8 mouse cellular contexts compared by ENCODE assay signal in the genomic region with DNA sequence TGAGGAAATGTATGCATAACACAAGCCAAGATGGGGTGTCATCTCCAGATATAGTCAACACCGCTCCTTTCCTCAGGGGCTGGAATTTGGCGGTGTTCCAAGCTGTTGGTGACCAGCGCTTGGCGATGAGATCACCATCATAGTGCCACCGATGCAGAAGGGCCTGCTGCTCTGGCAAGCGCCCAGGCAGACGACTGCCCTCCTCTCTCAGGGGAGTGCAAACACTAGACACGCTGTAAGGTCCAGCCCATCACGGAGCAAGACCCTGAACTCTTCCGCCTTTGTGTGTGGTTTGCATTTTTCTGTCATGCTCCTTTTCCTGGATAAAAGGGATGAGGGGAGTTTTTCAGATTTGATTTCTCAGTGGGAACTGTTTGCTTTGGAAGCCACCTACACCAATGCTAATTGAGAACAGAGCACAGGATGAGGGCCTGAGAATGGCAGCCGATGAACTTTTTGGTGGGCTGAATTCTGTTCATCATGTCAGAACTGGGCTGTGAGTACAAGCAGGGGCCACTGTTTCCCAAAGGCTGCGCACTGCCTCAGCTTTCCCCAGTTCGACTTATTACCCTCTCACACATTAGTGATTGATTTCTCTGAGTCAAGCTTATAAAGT.
DNase-seq lines count a peak whose midpoint lies in the region; ATAC-seq and TF ChIP-seq lines count a peak whose summit lies in the region.

No protein-coding gene starts in this region.

- no peak for TF ChIP-seq CTCF in cerebellum, adult 2 months (IDR thresholded peaks at IDR 0.05; ENCODE audit: borderline replicate concordance, insufficient read depth, low read depth, low read length)

- H3K36me3 ChIP-seq in heart, embryonic 11.5 days (ENCODE audit: control insufficient read depth, insufficient read depth, low read length): 0 out of 2 replicates have a peak, but pooled peaks cover 5% of the 10 kb centered on the region
- peaks cover 9% of the 10 kb centered on the region for H3K36me3 ChIP-seq in lung, embryonic 15.5 days

- no peaks in the 10 kb centered on the region for H3K27me3 ChIP-seq in cerebellum, adult 2 months (ENCODE audit: control insufficient read depth, insufficient read depth, low read length)
- no peaks in the 10 kb centered on the region for H3K27me3 ChIP-seq in heart, embryonic 11.5 days (ENCODE audit: control insufficient read depth, insufficient read depth, low read length)
- no peaks in the 10 kb centered on the region for H3K27me3 ChIP-seq in lung, embryonic 15.5 days

- peak overlapping the region; percentile 89 for H3K9ac ChIP-seq in heart, embryonic 11.5 days (ENCODE audit: low read depth, low read length)
- H3K9ac ChIP-seq in lung, embryonic 15.5 days: no peak overlapping the region

- H3K9me3 ChIP-seq in heart, embryonic 11.5 days (replicated peaks; ENCODE audit: control insufficient read depth, low read length): peaks cover 8% of the 10 kb centered on the region
- peaks cover 11% of the 10 kb centered on the region for H3K9me3 ChIP-seq in lung, embryonic 15.5 days

- intact Hi-C loops in heart, postnatal 25 days (cut with DNase I): no loop called here

- WGBS in cerebellum, adult 2 months: 3% methylated on average over 13 of the region's 13 CpGs
- 12% methylated on average over 13 of the region's 13 CpGs for WGBS in heart, embryonic 11.5 days (ENCODE audit: insufficient replicate concordance)
- 6% methylated on average over 13 of the region's 13 CpGs for WGBS in lung, embryonic 15.5 days

- H3K4me2 ChIP-seq in heart, embryonic 11.5 days: peak overlapping the region; percentile 78
- H3K4me2 ChIP-seq in lung, embryonic 15.5 days: peak overlapping the region; percentile 67

- H3K4me3 ChIP-seq in cerebellum, adult 2 months (replicated peaks; ENCODE audit: insufficient read depth, low read depth, low read length): peak overlapping the region; percentile 94
- peak overlapping the region; percentile 54 for H3K4me3 ChIP-seq in heart, embryonic 11.5 days (ENCODE audit: low read depth, low read length)
- H3K4me3 ChIP-seq in lung, embryonic 15.5 days: peak overlapping the region; percentile 50

- no peak for ATAC-seq in heart, embryonic 11.5 days (replicated peaks; ENCODE audit: insufficient number of reproducible peaks, low FRiP score, low TSS enrichment)
- ATAC-seq in lung, embryonic 15.5 days (ENCODE audit: borderline replicate concordance, extremely low read depth, low FRiP score, low TSS enrichment): peak; percentile 78

- peak; percentile 96 for DNase-seq in heart, adult 11 months
- no peak for DNase-seq in heart, postnatal 25 days (ENCODE audit: low spot score)
- peak; percentile 70 to 71 for DNase-seq in cerebellum, adult 2 months
- peak; percentile 77 for DNase-seq in kidney, postnatal 10 days
- peak; percentile 52 for DNase-seq in right cerebral cortex, postnatal 14 days
- DNase-seq in thymus, postnatal 10 days (ENCODE audit: low spot score in 2 of 2): no peak

- peaks cover 11% of the 10 kb centered on the region for H3K4me1 ChIP-seq in cerebellum, adult 2 months (ENCODE audit: control insufficient read depth, insufficient read depth, low read length)
- H3K4me1 ChIP-seq in heart, embryonic 11.5 days (ENCODE audit: control insufficient read depth, insufficient read depth, low read length): peaks cover 55% of the 10 kb centered on the region
- H3K4me1 ChIP-seq in lung, embryonic 15.5 days: peaks cover 49% of the 10 kb centered on the region

- no peak for TF ChIP-seq POLR2A in cerebellum, adult 2 months (IDR thresholded peaks at IDR 0.05; ENCODE audit: borderline replicate concordance, insufficient read depth, low read length)

- no peak overlapping the region for H3K27ac ChIP-seq in cerebellum, adult 2 months (ENCODE audit: insufficient read depth, low read length)
- H3K27ac ChIP-seq in heart, embryonic 11.5 days (ENCODE audit: low read depth, low read length): peak overlapping the region; percentile 91
- H3K27ac ChIP-seq in lung, embryonic 15.5 days: peak overlapping the region; percentile 84

Comparison
In these comparisons a context has a peak if more than half of its experiments do, and no peak if none do; other contexts are left out.
1. DNase-seq: peak in heart, adult 11 months (single experiment), cerebellum, adult 2 months (2 of 2), kidney, postnatal 10 days (single experiment) and right cerebral cortex, postnatal 14 days (single experiment); none in heart, postnatal 25 days (single experiment) and thymus, postnatal 10 days (0 of 2).
2. Peak in every context shown above with its lines, with median percentiles within 50 percentile points of each other: H3K4me3 ChIP-seq.